Mouse (Mus musculus) 416B (cell line): ENCODE data around the gene Abl1.

Experiments
- DNase-seq: peaks from one replicate; pipeline ENCODE4 v3.0.0; 2011; ENCODE audit warnings: low read depth

Abl1 gene

GRCm38 (mm10) chr2:31745741-31746243, 57.6 kb downstream of the Abl1 start:
- DNase-seq, result no peak

GRCm38 (mm10) chr2:31746835-31747234, 58.7 kb downstream of the Abl1 start:
- no peak for DNase-seq

GRCm38 (mm10) chr2:31749046-31749709, 61.0 kb downstream of the Abl1 start:
- no peak for DNase-seq

GRCm38 (mm10) chr2:31750133-31750532, 62.0 kb downstream of the Abl1 start:
- no peak for DNase-seq

GRCm38 (mm10) chr2:31757472-31757871, 69.3 kb downstream of the Abl1 start:
- no peak for DNase-seq

- no peak for DNase-seq
Measured at GRCm38 (mm10) chr2:31758966-31759365, 70.8 kb downstream of the Abl1 start.

GRCm38 (mm10) chr2:31759751-31760460, 71.7 kb downstream of the Abl1 start:
- peak; percentile 73 for DNase-seq

GRCm38 (mm10) chr2:31760486-31760885, 72.3 kb downstream of the Abl1 start:
- DNase-seq, result peak; percentile 29

GRCm38 (mm10) chr2:31761115-31761531, 72.9 kb downstream of the Abl1 start:
- no peak for DNase-seq

- no peak for DNase-seq
Measured at GRCm38 (mm10) chr2:31761585-31761984, 73.4 kb downstream of the Abl1 start.

GRCm38 (mm10) chr2:31762155-31762554, 74.0 kb downstream of the Abl1 start:
- no peak for DNase-seq

GRCm38 (mm10) chr2:31762853-31763252, 74.7 kb downstream of the Abl1 start:
- no peak for DNase-seq

GRCm38 (mm10) chr2:31763271-31763670, 75.1 kb downstream of the Abl1 start:
- DNase-seq, result peak; percentile 55

- no peak for DNase-seq
Measured at GRCm38 (mm10) chr2:31767104-31767503, 78.9 kb downstream of the Abl1 start.

- DNase-seq, result no peak
Measured at GRCm38 (mm10) chr2:31767815-31768214, 79.6 kb downstream of the Abl1 start.

GRCm38 (mm10) chr2:31769115-31769514, 80.9 kb downstream of the Abl1 start:
- DNase-seq, result peak; percentile 26

GRCm38 (mm10) chr2:31769631-31770111, 81.5 kb downstream of the Abl1 start:
- peak; percentile 36 for DNase-seq

GRCm38 (mm10) chr2:31770781-31771441, 82.7 kb downstream of the Abl1 start:
- DNase-seq, result peak; percentile 85

GRCm38 (mm10) chr2:31776479-31776878, 88.3 kb downstream of the Abl1 start:
- peak; percentile 54 for DNase-seq

- DNase-seq, result no peak
Measured at GRCm38 (mm10) chr2:31779258-31779657, 91.1 kb downstream of the Abl1 start.

GRCm38 (mm10) chr2:31782958-31783602, 94.9 kb downstream of the Abl1 start:
- no peak for DNase-seq

GRCm38 (mm10) chr2:31785074-31785473, 96.9 kb downstream of the Abl1 start:
- peak; percentile 89 for DNase-seq
